Mouse (Mus musculus): ENCODE results near the gene Ccni. TPM values are rescaled to one million over a fixed set of nuclear protein-coding genes. Genes with fewer than 3 reads are reported as not detected.

The Ccni gene
- 231 TPM for polyA plus RNA-seq (2015; fragmentation: Illumina TruSeq; extraction: RNeasy Lipid Tissue Mini Kit (QIAGEN cat#74804); ENCODE audit: low read depth, low replicate concordance)

GRCm38 (mm10) chr5:93206109-93207005 lies at the start of gene Ccni, which contains the start of gene 2010109A12Rik:
Gene Ccni (minus strand): TSS chr5:93206495.
Gene 2010109A12Rik (plus strand): TSS chr5:93206518.

Other genes with a start within 250 kb of the Ccni start
- 9.0 TPM for gene Sowahb, start 161.5 kb downstream of the Ccni start, polyA plus RNA-seq (2015; fragmentation: Illumina TruSeq; extraction: RNeasy Lipid Tissue Mini Kit (QIAGEN cat#74804); ENCODE audit: low read depth, low replicate concordance)
- 114 TPM for gene Sept11, start 113.1 kb downstream of the Ccni start, polyA plus RNA-seq (2015; fragmentation: Illumina TruSeq; extraction: RNeasy Lipid Tissue Mini Kit (QIAGEN cat#74804); ENCODE audit: low read depth, low replicate concordance)
- gene 2010109A12Rik, start within 50 bp of the Ccni start, polyA plus RNA-seq (2015; fragmentation: Illumina TruSeq; extraction: RNeasy Lipid Tissue Mini Kit (QIAGEN cat#74804); ENCODE audit: low read depth, low replicate concordance) = 0.73 TPM
- gene Ccng2, start 60.8 kb upstream of the Ccni start, polyA plus RNA-seq (2015; fragmentation: Illumina TruSeq; extraction: RNeasy Lipid Tissue Mini Kit (QIAGEN cat#74804); ENCODE audit: low read depth, low replicate concordance) = 43.9 TPM

All from brain, adult 10 weeks (tissue).